Mouse (Mus musculus) sigmoid colon, adult 10 weeks (tissue): Measurements from ENCODE around the gene Slc25a13. TPM values are rescaled to one million over a fixed set of nuclear protein-coding genes. Genes with fewer than 3 reads are reported as not detected.

Experiments
- polyA plus RNA-seq: library from polyadenylated mRNA; stranded (reverse); fragments of 350-450 nt; fragmentation: Illumina TruSeq; extraction: RNeasy Lipid Tissue Mini Kit (QIAGEN cat#74804); gene quantifications from one replicate; pipeline ENCODE4 v1.2.3, GENCODE M21; 2014; ENCODE audit warnings: low read depth, low replicate concordance

The Slc25a13 gene
- polyA plus RNA-seq = 53.6 TPM

GRCm38 (mm10) chr6:6216507-6217285 is at the start of gene Slc25a13:
Gene Slc25a13 (minus strand): TSS chr6:6217173.

